Mouse (Mus musculus): ENCODE results near the gene Magi3. TPM values are rescaled to one million over a fixed set of nuclear protein-coding genes. Genes with fewer than 3 reads are reported as not detected.

The Magi3 gene
- polyA plus RNA-seq, 1 experiment from 2014 or later: 4.7 TPM

- no peak for ATAC-seq
- Histone ChIP-seq H3K9me3 (ENCODE audit: control insufficient read depth, low read length) (no peaks in the 10 kb centered on the region), H3K9ac (ENCODE audit: low read depth, low read length) (no peak overlapping the region), H3K27me3 (replicated peaks; ENCODE audit: control insufficient read depth, insufficient read depth, low read length) (no peaks in the 10 kb centered on the region), H3K4me2 (ENCODE audit: low read length) (no peak overlapping the region), H3K36me3 (ENCODE audit: control insufficient read depth, insufficient read depth, low read length) (peaks cover 26% of the 10 kb centered on the region), H3K27ac (ENCODE audit: low read depth, low read length) (no peak overlapping the region), H3K4me1 (ENCODE audit: control insufficient read depth, insufficient read depth, low read depth, low read length) (no peaks in the 10 kb centered on the region), H3K4me3 (ENCODE audit: low read length) (no peak overlapping the region)
- 93% methylated on average over 4 of the region's 4 CpGs for WGBS
These were observed 230.8 kb downstream of the Magi3 start for GRCm38 (mm10) chr3:103989352-103989751.

- no peaks in the 10 kb centered on the region for H3K27me3 ChIP-seq (replicated peaks; ENCODE audit: control insufficient read depth, insufficient read depth, low read length)
- H3K4me1 ChIP-seq (ENCODE audit: control insufficient read depth, insufficient read depth, low read depth, low read length): no peaks in the 10 kb centered on the region
- no peak for ATAC-seq
- no peak overlapping the region for H3K4me2 ChIP-seq (ENCODE audit: low read length)
- no peak overlapping the region for H3K4me3 ChIP-seq (ENCODE audit: low read length)
- H3K9ac ChIP-seq (ENCODE audit: low read depth, low read length): no peak overlapping the region
- whole genome bisulfite sequencing: 77% methylated on average over 5 of the region's 5 CpGs
- peaks cover 20% of the 10 kb centered on the region for H3K36me3 ChIP-seq (ENCODE audit: control insufficient read depth, insufficient read depth, low read length)
- no peaks in the 10 kb centered on the region for H3K9me3 ChIP-seq (ENCODE audit: control insufficient read depth, low read length)
- H3K27ac ChIP-seq (ENCODE audit: low read depth, low read length): no peak overlapping the region
These were observed 232.2 kb downstream of the Magi3 start for GRCm38 (mm10) chr3:103987831-103988432.

- H3K9me3 ChIP-seq (ENCODE audit: control insufficient read depth, low read length): no peaks in the 10 kb centered on the region
- no peak overlapping the region for H3K9ac ChIP-seq (ENCODE audit: low read depth, low read length)
- 98% methylated on average over 2 of the region's 2 CpGs for WGBS
- H3K36me3 ChIP-seq (ENCODE audit: control insufficient read depth, insufficient read depth, low read length): peaks cover 9% of the 10 kb centered on the region
- no peaks in the 10 kb centered on the region for H3K27me3 ChIP-seq (replicated peaks; ENCODE audit: control insufficient read depth, insufficient read depth, low read length)
- no peak overlapping the region for H3K27ac ChIP-seq (ENCODE audit: low read depth, low read length)
- no peaks in the 10 kb centered on the region for H3K4me1 ChIP-seq (ENCODE audit: control insufficient read depth, insufficient read depth, low read depth, low read length)
- ATAC-seq: no peak
- no peak overlapping the region for H3K4me3 ChIP-seq (ENCODE audit: low read length)
- H3K4me2 ChIP-seq (ENCODE audit: low read length): no peak overlapping the region
These were observed 235.0 kb downstream of the Magi3 start for GRCm38 (mm10) chr3:103985194-103985593.

- Histone ChIP-seq H3K9ac (ENCODE audit: low read depth, low read length) (no peak overlapping the region), H3K4me3 (ENCODE audit: low read length) (no peak overlapping the region), H3K27ac (ENCODE audit: low read depth, low read length) (no peak overlapping the region), H3K4me2 (ENCODE audit: low read length) (no peak overlapping the region), H3K9me3 (ENCODE audit: control insufficient read depth, low read length) (no peaks in the 10 kb centered on the region), H3K27me3 (replicated peaks; ENCODE audit: control insufficient read depth, insufficient read depth, low read length) (no peaks in the 10 kb centered on the region), H3K36me3 (ENCODE audit: control insufficient read depth, insufficient read depth, low read length) (peaks cover 9% of the 10 kb centered on the region), H3K4me1 (ENCODE audit: control insufficient read depth, insufficient read depth, low read depth, low read length) (no peaks in the 10 kb centered on the region)
- no peak for ATAC-seq
- 65% methylated on average over 4 of the region's 4 CpGs for WGBS
These were observed 235.6 kb downstream of the Magi3 start for GRCm38 (mm10) chr3:103984556-103984955.

- H3K4me3 ChIP-seq (ENCODE audit: low read length): no peak overlapping the region
- H3K27ac ChIP-seq (ENCODE audit: low read depth, low read length): no peak overlapping the region
- no peak overlapping the region for H3K4me2 ChIP-seq (ENCODE audit: low read length)
- H3K27me3 ChIP-seq (replicated peaks; ENCODE audit: control insufficient read depth, insufficient read depth, low read length): no peaks in the 10 kb centered on the region
- 96% methylated on average over 2 of the region's 2 CpGs for WGBS
- peaks cover 12% of the 10 kb centered on the region for H3K4me1 ChIP-seq (ENCODE audit: control insufficient read depth, insufficient read depth, low read depth, low read length)
- peaks cover 2% of the 10 kb centered on the region; the same call in 1 of the 2 replicates for H3K36me3 ChIP-seq (ENCODE audit: control insufficient read depth, insufficient read depth, low read length)
- no peak for ATAC-seq
- no peaks in the 10 kb centered on the region for H3K9me3 ChIP-seq (ENCODE audit: control insufficient read depth, low read length)
- H3K9ac ChIP-seq (ENCODE audit: low read depth, low read length): no peak overlapping the region
These were observed 249.0 kb downstream of the Magi3 start for GRCm38 (mm10) chr3:103971157-103971556.

- Histone ChIP-seq H3K36me3 (ENCODE audit: control insufficient read depth, insufficient read depth, low read length) (peaks cover 2% of the 10 kb centered on the region; the same call in 1 of the 2 replicates), H3K4me2 (ENCODE audit: low read length) (peak overlapping the region; percentile 86), H3K9ac (ENCODE audit: low read depth, low read length) (peak overlapping the region; percentile 100), H3K27ac (ENCODE audit: low read depth, low read length) (peak overlapping the region; percentile 99), H3K4me1 (ENCODE audit: control insufficient read depth, insufficient read depth, low read depth, low read length) (peaks cover 12% of the 10 kb centered on the region), H3K27me3 (replicated peaks; ENCODE audit: control insufficient read depth, insufficient read depth, low read length) (no peaks in the 10 kb centered on the region), H3K4me3 (ENCODE audit: low read length) (peak overlapping the region; percentile 95), H3K9me3 (ENCODE audit: control insufficient read depth, low read length) (no peaks in the 10 kb centered on the region)
- peak; percentile 86 for ATAC-seq
- WGBS: 0% methylated on average over 11 of the region's 24 CpGs
These were observed 251.5 kb downstream of the Magi3 start for GRCm38 (mm10) chr3:103968701-103969100.

GRCm38 (mm10) chr3:103967861-103968691, 252.1 kb downstream of the Magi3 start, which contains the start of gene Phtf1:
TSS of gene Phtf1 (plus strand) at chr3:103968110.
- Histone ChIP-seq H3K4me2 (ENCODE audit: low read length) (peak within 1 kb of the TSS; percentile 86), H3K9ac (ENCODE audit: low read depth, low read length) (peak within 1 kb of the TSS; percentile 100), H3K27ac (ENCODE audit: low read depth, low read length) (peak within 1 kb of the TSS; percentile 99), H3K4me1 (ENCODE audit: control insufficient read depth, insufficient read depth, low read depth, low read length) (peaks cover 12% of the 10 kb centered on the region), H3K36me3 (ENCODE audit: control insufficient read depth, insufficient read depth, low read length) (peaks cover 2% of the 10 kb centered on the region; the same call in 1 of the 2 replicates), H3K27me3 (replicated peaks; ENCODE audit: control insufficient read depth, insufficient read depth, low read length) (no peaks in the 10 kb centered on the region), H3K9me3 (ENCODE audit: control insufficient read depth, low read length) (no peaks in the 10 kb centered on the region), H3K4me3 (ENCODE audit: low read length) (peak within 1 kb of the TSS; percentile 95)
- WGBS: under 1% methylated on average over 57 of the region's 70 CpGs
- peak; percentile 97 for ATAC-seq

- H3K4me2 ChIP-seq (ENCODE audit: low read length): peak overlapping the region; percentile 86
- no peak overlapping the region; the same call in 1 of the 2 replicates for H3K27ac ChIP-seq (ENCODE audit: low read depth, low read length)
- H3K27me3 ChIP-seq (replicated peaks; ENCODE audit: control insufficient read depth, insufficient read depth, low read length): no peaks in the 10 kb centered on the region
- peak overlapping the region; percentile 95 for H3K4me3 ChIP-seq (ENCODE audit: low read length)
- peaks cover 12% of the 10 kb centered on the region for H3K4me1 ChIP-seq (ENCODE audit: control insufficient read depth, insufficient read depth, low read depth, low read length)
- H3K9ac ChIP-seq (ENCODE audit: low read depth, low read length): peak overlapping the region; percentile 100
- ATAC-seq: no peak
- no peaks in the 10 kb centered on the region for H3K9me3 ChIP-seq (ENCODE audit: control insufficient read depth, low read length)
- 10% methylated on average over 2 of the region's 2 CpGs for WGBS
- peaks cover 2% of the 10 kb centered on the region; the same call in 1 of the 2 replicates for H3K36me3 ChIP-seq (ENCODE audit: control insufficient read depth, insufficient read depth, low read length)
These were observed 252.9 kb downstream of the Magi3 start for GRCm38 (mm10) chr3:103967231-103967630.

Measured in hindbrain, embryonic 16.5 days (tissue).